Mouse (Mus musculus) kidney, postnatal 0 days (tissue): Measurements from ENCODE around the gene Tctn1. TPM values are rescaled to one million over a fixed set of nuclear protein-coding genes. Genes with fewer than 3 reads are reported as not detected.
A peak's percentile ranks its signal among the peaks of the same experiment; 100 is the strongest.

Experiments used
- ATAC-seq: fragments of 200-750 bp; cut with Nextera tagmentation; replicated peaks from 2 replicates; pipeline ENCODE4 v1.8.0; 2017; ENCODE audit warnings: low read depth, moderate number of reproducible peaks, moderate TSS enrichment, moderate library complexity; ENCODE audit not compliant: low FRiP score
- DNase-seq: peaks from one replicate; pipeline ENCODE4 v3.0.0-alpha.2; 2016; ENCODE audit warnings: low spot score
- H3K27ac ChIP-seq: fragments of 300-500 bp; sonication (generic); 2 replicates; pipeline ENCODE4 v1.5.1; 2014; ENCODE audit warnings: mild to moderate bottlenecking
- H3K27me3 ChIP-seq: fragments of 300-500 bp; sonication (generic); 2 replicates; pipeline ENCODE4 v1.6.1; 2014; ENCODE audit warnings: low read length, mixed read lengths; ENCODE audit not compliant: insufficient read depth
- H3K36me3 ChIP-seq: fragments of 300-500 bp; sonication (generic); 2 replicates; pipeline ENCODE4 v1.6.1; 2014; ENCODE audit warnings: low read length, mixed read lengths; ENCODE audit not compliant: insufficient read depth
- H3K4me1 ChIP-seq: fragments of 300-500 bp; sonication (generic); replicated peaks from 2 replicates; pipeline ENCODE4 v1.6.1; 2014; ENCODE audit warnings: antibody characterized with exemption, low read length, mixed read lengths; ENCODE audit not compliant: insufficient read depth
- H3K4me2 ChIP-seq: fragments of 300-500 bp; sonication (generic); 2 replicates; pipeline ENCODE4 v1.6.1; 2014; ENCODE audit warnings: mild to moderate bottlenecking, low read length, moderate library complexity, mixed read lengths
- H3K4me3 ChIP-seq: fragments of 300-500 bp; sonication (generic); replicated peaks from 2 replicates; pipeline ENCODE4 v1.5.1; 2014; ENCODE audit warnings: low read depth, low read length
- H3K9ac ChIP-seq: fragments of 300-500 bp; sonication (generic); 2 replicates; pipeline ENCODE4 v1.6.1; 2014; ENCODE audit warnings: low read depth, low read length
- H3K9me3 ChIP-seq: fragments of 300-500 bp; sonication (generic); replicated peaks from 2 replicates; pipeline ENCODE4 v1.6.1; 2016; ENCODE audit warnings: low read length, inconsistent platforms, mixed read lengths
- CTCF ChIP-seq: IDR thresholded peaks from 2 replicates; pipeline ENCODE4 v1.5.1; 2016; ENCODE audit warnings: antibody characterized with exemption, low read depth, mild to moderate bottlenecking, moderate library complexity
- WGBS: fragments of 180-500 bp; shearing (Covaris S2); extraction: QIAGEN DNeasy Blood & Tissue Kit; methylation state at CpG from one replicate; pipeline ENCODE4 v1.1.7; 2014; 5-methylcytosine and 5-hydroxymethylcytosine counted together
- polyA plus RNA-seq: library from polyadenylated mRNA; unstranded; fragments of >200 nt; fragmentation: Nextera tagmentation; extraction: Ambion mirVana; gene quantifications from 2 replicates; pipeline ENCODE4 v1.2.1, GENCODE M21; 2015

Tctn1 gene
- polyA plus RNA-seq, 1 experiment from 2014 or later = 5.2 TPM

GRCm38 (mm10) chr5:122267899-122268298 is 3.6 kb upstream of the Tctn1 start:
- Histone ChIP-seq H3K4me2 (no peak overlapping the region), H3K4me3 (no peak overlapping the region), H3K27me3 (no peaks in the 10 kb centered on the region), H3K9ac (no peak overlapping the region), H3K36me3 (no peaks in the 10 kb centered on the region), H3K9me3 (no peaks in the 10 kb centered on the region), H3K27ac (no peak overlapping the region), H3K4me1 (no peaks in the 10 kb centered on the region; the same call in 1 of the 2 replicates)
- peak; percentile 87 for DNase-seq
- no peak for ATAC-seq
- WGBS = 20% methylated on average over 5 of the region's 5 CpGs
- peak; percentile 87 for TF ChIP-seq CTCF

DNA sequence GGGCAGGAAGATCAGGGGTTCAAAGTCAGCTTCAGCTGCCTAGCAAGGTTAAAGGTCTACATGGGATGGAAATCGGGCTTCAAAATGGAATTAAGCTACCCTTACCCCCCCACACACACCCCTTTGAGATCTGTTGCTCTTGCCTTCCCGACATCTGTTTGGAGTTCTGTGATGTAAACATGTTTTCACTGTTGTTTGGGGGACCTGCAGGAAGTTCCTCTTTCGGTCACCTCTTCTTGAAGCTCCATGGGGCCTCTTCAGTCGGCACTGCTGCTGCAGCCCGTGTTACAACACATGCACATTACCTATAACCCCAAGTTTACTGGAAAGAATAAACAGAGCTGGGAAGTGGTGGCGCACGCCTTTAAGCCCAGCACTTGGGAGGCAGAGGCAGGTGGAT is 2.9 kb upstream of the Tctn1 start:
- Histone ChIP-seq H3K27ac (no peak overlapping the region), H3K4me3 (no peak overlapping the region), H3K36me3 (no peaks in the 10 kb centered on the region), H3K4me1 (no peaks in the 10 kb centered on the region; the same call in 1 of the 2 replicates), H3K4me2 (no peak overlapping the region), H3K9ac (no peak overlapping the region), H3K27me3 (no peaks in the 10 kb centered on the region), H3K9me3 (no peaks in the 10 kb centered on the region)
- WGBS = 76% methylated on average over 7 of the region's 7 CpGs
- no peak for DNase-seq
- ATAC-seq = no peak
- TF ChIP-seq CTCF = no peak

DNA sequence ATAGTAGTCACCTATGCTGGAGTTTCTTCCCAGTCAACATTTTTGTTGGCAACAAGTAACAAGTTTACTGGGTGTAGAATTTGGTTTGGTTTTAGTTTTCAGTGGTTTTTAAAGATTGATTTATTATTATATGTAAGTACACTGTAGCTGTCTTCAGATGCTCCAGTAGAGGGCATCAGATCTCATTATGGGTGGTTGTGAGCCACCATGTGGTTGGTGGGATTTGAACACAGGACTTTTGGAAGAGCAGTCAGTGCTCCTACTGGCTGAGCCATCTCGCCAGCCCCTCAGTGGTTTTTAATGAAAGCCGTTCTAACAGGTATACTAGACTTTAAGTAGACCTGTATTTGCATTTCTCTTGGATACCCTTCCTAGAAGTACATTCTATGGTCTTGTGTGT is 1.7 kb upstream of the Tctn1 start:
- no peaks in the 10 kb centered on the region; the same call in 1 of the 2 replicates for H3K4me1 ChIP-seq
- no peak overlapping the region for H3K4me3 ChIP-seq
- no peaks in the 10 kb centered on the region for H3K9me3 ChIP-seq
- H3K9ac ChIP-seq = no peak overlapping the region
- peak; percentile 41 for TF ChIP-seq CTCF
- no peaks in the 10 kb centered on the region for H3K36me3 ChIP-seq
- no peaks in the 10 kb centered on the region for H3K27me3 ChIP-seq
- DNase-seq (no peak), ATAC-seq (no peak)
- no peak overlapping the region for H3K27ac ChIP-seq
- WGBS = 94% methylated on average over 2 of the region's 2 CpGs
- no peak overlapping the region for H3K4me2 ChIP-seq

DNA sequence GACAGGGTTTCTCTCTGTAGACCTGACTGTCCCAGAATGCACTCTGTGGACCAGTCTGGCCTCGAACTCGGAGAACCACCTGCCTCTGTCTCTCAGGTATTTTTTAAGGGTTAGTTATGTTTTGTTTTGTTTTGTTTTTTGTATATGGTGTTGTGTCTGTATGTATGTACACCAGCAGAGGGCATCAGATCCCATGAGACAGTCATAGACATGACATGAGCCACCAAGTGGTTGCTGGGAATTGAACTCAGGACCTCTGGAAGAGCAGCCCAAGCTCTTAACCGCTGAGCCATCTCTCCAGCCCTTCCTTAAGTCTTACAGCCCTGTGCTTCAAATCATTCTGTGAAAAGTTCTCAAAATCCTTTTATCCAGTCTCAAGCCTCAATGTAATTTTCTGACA is 927 bp upstream of the Tctn1 start:
- DNase-seq = peak; percentile 39
- no peaks in the 10 kb centered on the region; the same call in 1 of the 2 replicates for H3K4me1 ChIP-seq
- 59% methylated on average over 3 of the region's 3 CpGs for WGBS
- H3K27me3 ChIP-seq = no peaks in the 10 kb centered on the region
- no peaks in the 10 kb centered on the region for H3K36me3 ChIP-seq
- H3K4me2 ChIP-seq = no peak overlapping the region
- H3K27ac ChIP-seq = no peak overlapping the region
- peak; percentile 59 for TF ChIP-seq CTCF
- H3K9me3 ChIP-seq = no peaks in the 10 kb centered on the region
- ATAC-seq = no peak
- no peak overlapping the region for H3K4me3 ChIP-seq
- no peak overlapping the region for H3K9ac ChIP-seq

GRCm38 (mm10) chr5:122262104-122262503 is 2.2 kb downstream of the Tctn1 start:
- no peaks in the 10 kb centered on the region; the same call in 1 of the 2 replicates for H3K4me1 ChIP-seq
- H3K9me3 ChIP-seq = no peaks in the 10 kb centered on the region
- DNase-seq (no peak), ATAC-seq (no peak)
- no peaks in the 10 kb centered on the region for H3K27me3 ChIP-seq
- TF ChIP-seq CTCF = peak; percentile 56
- no peak overlapping the region for H3K4me3 ChIP-seq
- H3K36me3 ChIP-seq = peaks cover 19% of the 10 kb centered on the region
- 0 out of 2 replicates have a peak overlapping the region, but pooled peaks have one; percentile 8 for H3K9ac ChIP-seq
- no peak overlapping the region for H3K4me2 ChIP-seq
- no peak overlapping the region for H3K27ac ChIP-seq
- WGBS = 69% methylated on average over 7 of the region's 7 CpGs

- 82% methylated on average over 6 of the region's 6 CpGs for WGBS
- no peak overlapping the region for H3K27ac ChIP-seq
- no peak overlapping the region for H3K4me2 ChIP-seq
- no peaks in the 10 kb centered on the region for H3K9me3 ChIP-seq
- no peak for TF ChIP-seq CTCF
- H3K4me3 ChIP-seq = no peak overlapping the region
- no peaks in the 10 kb centered on the region for H3K27me3 ChIP-seq
- DNase-seq (no peak), ATAC-seq (no peak)
- no peak overlapping the region for H3K9ac ChIP-seq
- H3K4me1 ChIP-seq = no peaks in the 10 kb centered on the region
- H3K36me3 ChIP-seq = peaks cover 54% of the 10 kb centered on the region
These were observed 6.1 kb downstream of the Tctn1 start for GRCm38 (mm10) chr5:122258027-122258741.
